Mouse (Mus musculus): ENCODE data around the gene Ifnab.

DNA sequence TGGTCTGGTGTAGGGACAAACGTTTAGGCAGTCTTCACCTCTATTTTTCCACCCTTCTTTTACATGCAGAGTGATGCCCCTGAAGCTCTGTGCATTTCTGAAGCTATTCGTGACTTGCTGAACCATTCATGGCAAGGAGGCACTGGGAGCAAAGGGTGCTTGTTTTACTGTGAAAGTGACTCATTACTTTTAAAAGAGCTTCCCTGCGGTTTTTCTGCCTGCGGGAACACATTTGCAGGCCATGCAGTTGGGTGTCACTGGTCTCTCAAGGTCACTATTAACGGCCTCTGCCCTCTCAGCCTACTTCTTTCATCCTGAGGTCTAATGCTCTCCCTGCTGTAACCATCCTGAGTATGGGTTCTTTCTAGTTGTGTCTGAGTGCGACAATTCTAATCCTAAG, 5.9 kb upstream of the Ifnab start:
- TF ChIP-seq EP300 (IDR thresholded peaks at IDR 0.05; ENCODE audit: insufficient read depth, low read depth, low read length), result no peak
- no peak for TF ChIP-seq CTCF (IDR thresholded peaks at IDR 0.05)
- TF ChIP-seq POLR2A (IDR thresholded peaks at IDR 0.05; ENCODE audit: insufficient read depth, low read depth, low read length), result no peak
